Mouse (Mus musculus) heart, adult 2 months (tissue): ENCODE results near the gene Lao1.

Source experiments
- CTCF ChIP-seq: fragments of 200-600 bp; IDR thresholded peaks from 2 replicates; pipeline ENCODE4 v1.8.1; 2022; ENCODE audit warnings: antibody characterized with exemption, mild to moderate bottlenecking, moderate library complexity
- EP300 ChIP-seq: fragments of 200-500 bp; IDR thresholded peaks from 2 replicates; pipeline ENCODE4 v1.6.1; 2011; ENCODE audit warnings: low read depth, low read length, control low read depth; ENCODE audit not compliant: insufficient read depth
- POLR2A ChIP-seq: fragments of 200-500 bp; IDR thresholded peaks from 2 replicates; pipeline ENCODE4 v1.6.1; 2011; ENCODE audit warnings: mild to moderate bottlenecking, low read depth, low read length, control low read depth; ENCODE audit not compliant: insufficient read depth

GRCm38 (mm10) chr4:119017078-119017477 lies 55.7 kb downstream of the Lao1 start:
- TF ChIP-seq CTCF, result no peak
- no peak for TF ChIP-seq EP300
- no peak for TF ChIP-seq POLR2A
